ENCODE assay signal across 8 mouse cellular contexts in genomic region chr7:70346010-70346536, GRCm38 (mm10). TPM values are rescaled to one million over a fixed set of nuclear protein-coding genes. Genes with fewer than 3 reads are reported as not detected.
DNase-seq lines count a peak whose midpoint lies in the region; ATAC-seq and TF ChIP-seq lines count a peak whose summit lies in the region.

No protein-coding gene starts in this region.

- peak overlapping the region in 1 of 2 experiments; percentile 25; a peak in 1 of 4 replicates for H3K4me3 ChIP-seq in liver, embryonic 14.5 days (ENCODE audit: insufficient read depth in 1 of 2, low read depth in 2 of 2, low read length in 2 of 2)
- H3K4me3 ChIP-seq in neural tube, embryonic 12.5 days = peak overlapping the region; percentile 36

- ATAC-seq in liver, embryonic 14.5 days (ENCODE audit: insufficient read depth) = peak; percentile 35; the same call in 1 of the 2 replicates
- peak; percentile 57 for ATAC-seq in neural tube, embryonic 12.5 days (ENCODE audit: low FRiP score, low read depth)
- no peak for ATAC-seq in inflammation-experienced regulatory T-cells, adult 6 months

- H3K9me3 ChIP-seq in liver, embryonic 14.5 days (ENCODE audit: control insufficient read depth, low read length) = no peaks in the 10 kb centered on the region
- H3K9me3 ChIP-seq in neural tube, embryonic 12.5 days = no peaks in the 10 kb centered on the region

- H3K27ac ChIP-seq in liver, embryonic 14.5 days = no peak overlapping the region
- peak overlapping the region; percentile 57; the same call in 1 of the 2 replicates for H3K27ac ChIP-seq in neural tube, embryonic 12.5 days

- H3K27me3 ChIP-seq in liver, embryonic 14.5 days (ENCODE audit: control insufficient read depth, insufficient read depth, low read length) = peaks cover 65% of the 10 kb centered on the region
- H3K27me3 ChIP-seq in neural tube, embryonic 12.5 days (replicated peaks) = peaks cover 25% of the 10 kb centered on the region

- peak; percentile 26 for TF ChIP-seq CTCF in liver, embryonic 14.5 days (IDR thresholded peaks at IDR 0.05; ENCODE audit: low read depth)

- H3K9ac ChIP-seq in liver, embryonic 14.5 days (replicated peaks) = no peak overlapping the region
- peak overlapping the region; percentile 56 for H3K9ac ChIP-seq in neural tube, embryonic 12.5 days

- H3K4me1 ChIP-seq in liver, embryonic 14.5 days (replicated peaks; ENCODE audit: control insufficient read depth in 2 of 2, insufficient read depth in 2 of 2, low read length in 1 of 2) = 0 out of 4 replicates have a peak, but pooled peaks cover 0 to 2% of the 10 kb centered on the region in 2 experiments
- H3K4me1 ChIP-seq in neural tube, embryonic 12.5 days = peaks cover 70% of the 10 kb centered on the region

- WGBS in liver, embryonic 14.5 days (ENCODE audit: insufficient replicate concordance) = 2% methylated on average over 35 of the region's 35 CpGs
- under 1% methylated on average over 35 of the region's 35 CpGs for WGBS in neural tube, embryonic 12.5 days

- peak; percentile 11 for DNase-seq in left cerebral cortex, adult 11 months (ENCODE audit: low spot score)
- no peak for DNase-seq in left cerebral cortex, adult 18-20 months (ENCODE audit: low spot score in 2 of 2)
- DNase-seq in embryo, embryonic 10.5 days (ENCODE audit: low spot score) = peak; percentile 94
- peak; percentile 77 for DNase-seq in heart, adult 8-10 months (ENCODE audit: low spot score)
- peak; percentile 95 for DNase-seq in kidney, adult 11 months
- peak in 2 of 3 experiments; percentile 22 to 24 for DNase-seq in liver, embryonic 14.5 days (ENCODE audit: low read depth in 3 of 3, low spot score in 3 of 3)

- no peaks in the 10 kb centered on the region for H3K36me3 ChIP-seq in liver, embryonic 14.5 days (replicated peaks; ENCODE audit: control insufficient read depth, insufficient read depth, low read depth)
- H3K36me3 ChIP-seq in neural tube, embryonic 12.5 days = no peaks in the 10 kb centered on the region

- peak overlapping the region; percentile 48 for H3K4me2 ChIP-seq in liver, embryonic 14.5 days (ENCODE audit: low read depth)
- H3K4me2 ChIP-seq in neural tube, embryonic 12.5 days (replicated peaks) = peak overlapping the region; percentile 82

- no peak for TF ChIP-seq EP300 in liver, embryonic 14.5 days (IDR thresholded peaks at IDR 0.05; ENCODE audit: low read depth)

RNA-seq across cellular contexts. Expression of gene Nr2f2, which starts 20.5 kb away (rescaled TPM):
- total RNA-seq in left cerebral cortex, adult 18-20 months (2021) = 10 to 100 TPM; 35.3 to 42.7 TPM
- total RNA-seq in heart, adult 8-10 months (2022) = 10 to 100 TPM; 12.5 to 23.1 (median 20.3) TPM
- polyA plus RNA-seq in liver, embryonic 14.5 days (2012; rRNA removed) = 10.1 and 12.0 TPM in 2 replicates
- 6.3 and 8.5 TPM in 2 replicates for polyA plus RNA-seq in liver, embryonic 14.5 days (2014; fragmentation: Nextera tagmentation; extraction: Ambion mirVana)
- 101 and 103 TPM in 2 replicates for polyA plus RNA-seq in neural tube, embryonic 12.5 days (2016; fragmentation: Nextera tagmentation; extraction: Ambion mirVana)
- under 1 TPM in 1 of 3 experiments, not detected in 2; 0.32 TPM for polyA plus RNA-seq in inflammation-experienced regulatory T-cells, adult 6 months (2017; shearing (Covaris generic))

Comparison
In these comparisons a context has a peak if more than half of its experiments do, and no peak if none do; other contexts are left out.
1. DNase-seq: peak in left cerebral cortex, adult 11 months (single experiment), embryo, embryonic 10.5 days (single experiment), heart, adult 8-10 months (single experiment), kidney, adult 11 months (single experiment) and liver, embryonic 14.5 days (2 of 3); none in left cerebral cortex, adult 18-20 months (0 of 2).